Mouse (Mus musculus) limb, embryonic 15.5 days (tissue): ENCODE results near the gene Tldc1. TPM values are rescaled to one million over a fixed set of nuclear protein-coding genes. Genes with fewer than 3 reads are reported as not detected.

Experiments used
- ATAC-seq: fragments of 200-750 bp; cut with Nextera tagmentation; 2 replicates; pipeline ENCODE4 v1.8.0; 2017; ENCODE audit warnings: low read depth, moderate TSS enrichment; ENCODE audit not compliant: insufficient number of reproducible peaks, low FRiP score, low TSS enrichment
- H3K27ac ChIP-seq: fragments of 300-500 bp; sonication (generic); 2 replicates; pipeline ENCODE4 v1.5.1; 2015; ENCODE audit warnings: moderate library complexity, mild to moderate bottlenecking, inconsistent platforms
- H3K27me3 ChIP-seq: fragments of 300-500 bp; sonication (generic); 2 replicates; pipeline ENCODE4 v1.6.1; 2015; ENCODE audit warnings: inconsistent platforms
- H3K36me3 ChIP-seq: fragments of 300-500 bp; sonication (generic); 2 replicates; pipeline ENCODE4 v1.6.1; 2015; ENCODE audit warnings: inconsistent platforms
- H3K4me1 ChIP-seq: fragments of 300-500 bp; sonication (generic); 2 replicates; pipeline ENCODE4 v1.6.1; 2015; ENCODE audit warnings: inconsistent platforms
- H3K4me2 ChIP-seq: fragments of 300-500 bp; sonication (generic); 2 replicates; pipeline ENCODE4 v1.6.1; 2015; ENCODE audit warnings: mild to moderate bottlenecking, inconsistent platforms
- H3K4me3 ChIP-seq: fragments of 300-500 bp; sonication (generic); 2 replicates; pipeline ENCODE4 v1.5.1; 2015; ENCODE audit warnings: mild to moderate bottlenecking, inconsistent platforms
- H3K9ac ChIP-seq: fragments of 300-500 bp; sonication (generic); 2 replicates; pipeline ENCODE4 v1.6.1; 2015; ENCODE audit warnings: inconsistent platforms
- H3K9me3 ChIP-seq: fragments of 300-500 bp; sonication (generic); 2 replicates; pipeline ENCODE4 v1.6.1; 2016; ENCODE audit warnings: inconsistent platforms
- WGBS: fragments of 180-500 bp; shearing (Covaris S2); methylation state at CpG from one replicate; pipeline ENCODE4 v1.1.7; 2015; 5-methylcytosine and 5-hydroxymethylcytosine counted together
- polyA plus RNA-seq: library from polyadenylated mRNA; unstranded; fragments of >200 nt; fragmentation: Nextera tagmentation; extraction: Ambion mirVana; gene quantifications from 2 replicates; pipeline ENCODE4 v1.2.1, GENCODE M21; 2015

The Tldc1 gene
- polyA plus RNA-seq, 1 experiment from 2014 or later, result 11.5 TPM

DNA sequence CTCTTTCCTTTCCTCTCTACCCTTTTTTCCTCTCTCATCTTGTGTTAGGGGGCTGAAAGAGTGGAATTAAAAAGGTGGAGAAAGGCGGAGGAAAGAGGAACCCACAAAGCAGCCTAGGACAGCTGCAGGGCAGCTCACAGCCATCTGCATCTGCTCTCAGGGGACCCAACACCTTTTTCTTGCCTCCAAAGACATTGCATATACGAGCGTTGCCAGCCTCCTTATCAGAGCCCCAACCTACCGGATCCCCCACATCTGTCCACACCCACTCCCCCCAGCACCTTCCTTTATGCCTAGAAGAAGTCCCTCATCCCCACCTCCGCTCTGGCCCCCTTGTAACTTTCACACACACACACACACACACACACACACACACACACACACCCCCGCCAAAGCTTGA, 5.4 kb upstream of the Tldc1 start:
- Histone ChIP-seq H3K4me1 (peaks cover 20% of the 10 kb centered on the region), H3K9me3 (no peaks in the 10 kb centered on the region), H3K4me2 (no peak overlapping the region), H3K9ac (no peak overlapping the region), H3K36me3 (no peaks in the 10 kb centered on the region), H3K4me3 (no peak overlapping the region), H3K27ac (no peak overlapping the region), H3K27me3 (no peaks in the 10 kb centered on the region)
- 59% methylated on average over 6 of the region's 6 CpGs for WGBS
- no peak for ATAC-seq

GRCm38 (mm10) chr8:119782715-119783114, 4.5 kb upstream of the Tldc1 start:
- Histone ChIP-seq H3K9ac (no peak overlapping the region), H3K9me3 (no peaks in the 10 kb centered on the region), H3K4me2 (no peak overlapping the region), H3K36me3 (no peaks in the 10 kb centered on the region), H3K4me3 (no peak overlapping the region), H3K27ac (no peak overlapping the region), H3K27me3 (no peaks in the 10 kb centered on the region), H3K4me1 (peaks cover 24% of the 10 kb centered on the region)
- ATAC-seq, result no peak
- 4% methylated on average over 5 of the region's 5 CpGs for WGBS

GRCm38 (mm10) chr8:119781086-119781840, 3.0 kb upstream of the Tldc1 start:
- WGBS, result 66% methylated on average over 4 of the region's 4 CpGs
- Histone ChIP-seq H3K9ac (no peak overlapping the region), H3K4me2 (no peak overlapping the region), H3K27ac (no peak overlapping the region), H3K9me3 (no peaks in the 10 kb centered on the region), H3K4me3 (no peak overlapping the region), H3K4me1 (peaks cover 28% of the 10 kb centered on the region), H3K27me3 (no peaks in the 10 kb centered on the region), H3K36me3 (no peaks in the 10 kb centered on the region)
- ATAC-seq, result no peak

DNA sequence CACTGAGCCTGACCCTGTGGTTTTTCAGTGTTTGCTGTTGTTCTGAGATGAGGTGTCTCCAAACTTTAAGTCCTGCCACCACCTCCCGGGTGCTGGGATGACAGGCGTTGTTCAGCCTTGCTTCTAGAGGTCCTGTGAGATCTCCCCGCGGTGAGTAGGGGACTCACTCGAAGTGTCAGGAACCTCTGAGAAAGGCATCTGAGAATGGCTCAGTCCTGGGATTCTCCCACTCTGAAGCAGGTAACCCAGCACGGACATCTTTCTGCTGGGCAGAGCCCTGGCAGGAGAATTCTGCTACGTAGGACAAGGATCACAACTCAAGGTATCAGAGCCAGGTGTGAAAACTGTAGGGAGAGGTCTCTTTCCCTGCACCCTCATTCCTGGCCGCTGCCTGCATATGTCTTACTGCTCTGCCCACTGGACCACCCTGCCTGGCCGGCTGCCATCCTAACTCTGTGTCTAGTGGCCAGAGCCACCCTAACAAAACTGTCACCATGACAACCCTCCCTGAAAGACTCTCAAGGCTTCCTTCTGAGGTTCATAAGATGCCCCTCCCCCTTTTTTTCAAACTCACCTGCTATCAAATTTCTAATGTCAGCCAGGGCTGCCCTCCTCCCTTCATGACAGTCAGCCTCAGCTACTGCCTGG, 2.3 kb upstream of the Tldc1 start:
- Histone ChIP-seq H3K27me3 (no peaks in the 10 kb centered on the region), H3K27ac (no peak overlapping the region), H3K4me2 (no peak overlapping the region), H3K9me3 (no peaks in the 10 kb centered on the region), H3K4me1 (peaks cover 23% of the 10 kb centered on the region), H3K9ac (no peak overlapping the region), H3K4me3 (no peak overlapping the region), H3K36me3 (no peaks in the 10 kb centered on the region)
- 77% methylated on average over 9 of the region's 9 CpGs for WGBS
- no peak for ATAC-seq

DNA sequence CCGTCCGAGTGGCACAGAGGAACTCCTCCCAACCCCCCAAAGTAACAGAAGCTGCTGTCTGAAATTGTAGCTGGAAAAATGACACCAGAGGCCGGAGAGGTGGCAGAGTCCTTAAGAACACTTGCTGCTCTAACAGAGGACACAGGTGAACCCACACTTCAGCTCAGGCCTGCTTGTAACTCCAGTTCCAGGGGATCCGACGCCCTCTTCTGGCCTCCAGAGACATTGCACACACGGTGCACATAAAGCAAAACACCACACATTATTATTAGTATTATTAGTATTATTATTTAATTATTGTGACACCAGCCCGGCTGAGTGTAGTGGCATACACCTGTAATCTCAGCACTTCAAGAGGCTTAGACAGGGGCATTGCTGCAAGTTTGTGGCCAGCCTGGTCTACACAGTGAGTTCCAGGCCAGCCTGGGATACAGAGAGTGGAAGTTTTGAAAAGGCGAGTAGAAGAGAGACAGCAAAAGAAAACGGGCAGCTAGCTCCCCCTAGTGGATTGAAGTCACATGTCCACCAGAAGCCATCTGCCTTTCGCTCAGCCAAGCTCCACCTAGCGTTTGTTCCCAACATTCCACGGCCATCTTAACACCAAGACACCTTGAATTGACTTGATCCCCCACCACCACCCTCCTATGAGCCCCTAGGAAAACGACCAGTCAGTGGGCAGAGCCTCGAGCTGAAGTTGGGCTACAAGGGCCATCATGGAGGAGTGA, 959 bp upstream of the Tldc1 start:
- Histone ChIP-seq H3K27me3 (no peaks in the 10 kb centered on the region), H3K9me3 (no peaks in the 10 kb centered on the region), H3K4me3 (peak overlapping the region; percentile 61; the same call in 1 of the 2 replicates), H3K4me1 (peaks cover 16% of the 10 kb centered on the region), H3K27ac (peak overlapping the region; percentile 82), H3K9ac (no peak overlapping the region), H3K36me3 (no peaks in the 10 kb centered on the region), H3K4me2 (peak overlapping the region; percentile 73)
- no peak for ATAC-seq
- WGBS, result 23% methylated on average over 14 of the region's 14 CpGs

DNA sequence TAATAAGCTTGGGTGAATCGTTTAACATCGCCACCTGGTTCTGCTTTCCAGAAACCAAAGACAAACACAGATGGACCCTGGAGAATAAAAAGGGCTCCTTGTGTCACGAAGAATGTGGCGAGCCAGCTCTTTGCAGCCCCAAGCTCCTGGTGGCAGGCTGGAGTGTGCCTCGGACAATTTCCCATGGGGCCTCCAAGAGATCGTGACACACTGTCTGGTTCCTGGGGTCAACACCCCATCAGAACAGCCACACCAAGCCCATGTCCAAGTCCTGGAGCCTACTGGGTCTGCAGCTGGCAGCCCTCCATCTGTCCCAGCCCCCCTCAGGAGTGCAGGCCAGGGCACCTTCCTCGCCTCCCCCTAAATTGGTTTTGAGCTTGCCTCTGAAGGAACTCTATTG, 451 bp downstream of the Tldc1 start:
- ATAC-seq, result no peak; the same call in 1 of the 2 replicates

DNA sequence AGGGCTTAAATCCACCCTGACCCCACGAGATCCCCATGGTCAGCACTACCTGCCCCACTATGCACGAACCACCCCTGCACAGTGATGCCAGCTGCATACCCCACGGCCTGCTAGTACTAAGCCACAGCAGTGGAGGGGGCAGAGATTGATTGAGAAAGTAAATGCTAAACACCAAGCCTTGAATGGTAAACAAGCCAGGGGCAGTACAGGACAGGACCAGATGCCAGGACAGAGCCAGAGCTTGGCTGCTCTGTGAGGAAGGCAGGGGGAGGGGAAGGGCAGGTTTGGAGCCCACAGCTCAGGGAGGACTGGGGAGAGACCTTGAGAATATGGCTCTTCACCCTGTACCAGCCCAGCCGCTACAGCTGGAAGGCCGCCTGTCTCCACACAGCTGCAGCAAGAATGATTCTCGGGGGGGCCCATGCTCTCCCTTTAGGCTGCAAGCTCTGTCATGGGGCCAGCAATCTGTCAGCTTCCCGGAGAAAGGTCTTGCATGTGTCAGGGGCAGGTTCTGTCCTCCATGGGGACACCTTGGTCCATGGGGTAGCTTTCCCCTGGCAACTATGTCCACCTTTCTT, 1.5 kb downstream of the Tldc1 start:
- peaks cover 16% of the 10 kb centered on the region for H3K4me1 ChIP-seq
- H3K9ac ChIP-seq, result no peak overlapping the region
- no peak overlapping the region for H3K4me2 ChIP-seq
- no peaks in the 10 kb centered on the region for H3K27me3 ChIP-seq
- peaks cover 6% of the 10 kb centered on the region; the same call in 1 of the 2 replicates for H3K36me3 ChIP-seq
- no peaks in the 10 kb centered on the region for H3K9me3 ChIP-seq
- ATAC-seq, result no peak
- WGBS, result 80% methylated on average over 7 of the region's 7 CpGs
- no peak overlapping the region for H3K4me3 ChIP-seq
- H3K27ac ChIP-seq, result no peak overlapping the region

More for the DNA sequence above, 451 bp downstream of the Tldc1 start:
- peaks cover 16% of the 10 kb centered on the region for H3K4me1 ChIP-seq
- peak overlapping the region; percentile 73 for H3K4me2 ChIP-seq
- peak overlapping the region; percentile 82 for H3K27ac ChIP-seq
- peak overlapping the region; percentile 61 for H3K4me3 ChIP-seq
- H3K9ac ChIP-seq, result peak overlapping the region; percentile 43
- H3K9me3 ChIP-seq, result no peaks in the 10 kb centered on the region
- H3K27me3 ChIP-seq, result no peaks in the 10 kb centered on the region
- WGBS, result 13% methylated on average over 7 of the region's 7 CpGs
- H3K36me3 ChIP-seq, result no peaks in the 10 kb centered on the region

- Histone ChIP-seq H3K27me3 (no peaks in the 10 kb centered on the region), H3K4me1 (no peaks in the 10 kb centered on the region), H3K9me3 (no peaks in the 10 kb centered on the region), H3K4me2 (no peak overlapping the region), H3K36me3 (peaks cover 57% of the 10 kb centered on the region), H3K9ac (no peak overlapping the region), H3K4me3 (no peak overlapping the region), H3K27ac (no peak overlapping the region)
- no peak for ATAC-seq
- 74% methylated on average over 22 of the region's 22 CpGs for WGBS
Observed at GRCm38 (mm10) chr8:119765761-119766444, 12.3 kb downstream of the Tldc1 start.

GRCm38 (mm10) chr8:119765311-119765710, 12.9 kb downstream of the Tldc1 start:
- Histone ChIP-seq H3K9ac (no peak overlapping the region), H3K9me3 (no peaks in the 10 kb centered on the region)
- WGBS, result 85% methylated on average over 10 of the region's 10 CpGs

DNA sequence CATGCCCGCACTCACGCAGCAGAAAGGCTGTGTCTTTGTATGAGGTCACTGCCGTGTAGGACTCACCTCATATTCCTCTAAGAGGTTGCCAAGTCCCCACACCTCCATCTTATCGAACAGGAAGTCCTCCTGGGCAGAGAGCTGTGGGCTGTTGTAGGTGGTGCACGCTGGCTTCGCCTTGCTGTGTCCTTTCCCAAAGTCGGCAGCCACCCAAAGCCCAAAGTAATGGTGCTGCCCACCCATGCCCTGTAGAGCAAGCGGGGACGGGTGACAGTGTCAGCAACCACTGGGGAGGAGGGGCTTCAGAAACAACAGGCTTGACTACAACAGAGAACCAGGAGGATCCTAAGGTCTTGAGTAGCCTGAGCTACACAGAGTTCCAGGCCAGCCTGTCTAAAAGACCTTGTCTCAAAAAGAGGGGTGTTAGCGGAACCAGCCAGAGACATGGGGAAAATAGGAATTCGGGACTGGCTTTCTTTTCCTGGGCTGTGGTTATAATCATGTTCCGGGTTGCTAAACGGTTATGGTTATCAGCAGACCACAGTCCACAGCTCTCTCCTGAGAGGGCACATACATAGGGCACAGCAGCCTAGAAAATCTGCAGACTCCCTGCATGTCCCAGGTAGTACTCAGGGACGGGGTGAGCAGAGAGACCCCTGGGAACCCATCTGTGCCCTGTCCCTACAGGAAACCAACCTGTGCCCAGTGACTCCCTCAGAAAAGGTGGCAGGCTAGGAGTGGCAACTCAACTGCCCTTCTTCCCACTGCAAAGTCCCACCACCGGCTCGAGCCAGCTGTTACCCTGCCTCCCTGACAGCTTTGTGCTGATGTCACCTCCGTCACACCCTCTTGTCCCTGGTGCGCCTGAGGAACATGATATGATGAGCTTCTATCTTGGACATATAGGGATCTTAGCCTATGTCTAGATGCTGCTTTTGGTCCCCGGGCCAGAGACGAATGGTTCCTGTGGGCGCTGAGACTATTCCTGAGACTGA, 15.7 kb downstream of the Tldc1 start:
- Histone ChIP-seq H3K27ac (no peak overlapping the region), H3K9ac (no peak overlapping the region), H3K27me3 (no peaks in the 10 kb centered on the region), H3K4me1 (no peaks in the 10 kb centered on the region), H3K4me2 (no peak overlapping the region), H3K9me3 (no peaks in the 10 kb centered on the region), H3K4me3 (no peak overlapping the region), H3K36me3 (peaks cover 44% of the 10 kb centered on the region)
- no peak for ATAC-seq
- 86% methylated on average over 21 of the region's 21 CpGs for WGBS

More at GRCm38 (mm10) chr8:119765311-119765710, 12.9 kb downstream of the Tldc1 start:
- ATAC-seq, result no peak
- Histone ChIP-seq H3K27ac (no peak overlapping the region), H3K4me1 (no peaks in the 10 kb centered on the region), H3K4me2 (no peak overlapping the region), H3K4me3 (no peak overlapping the region), H3K36me3 (peaks cover 57% of the 10 kb centered on the region), H3K27me3 (no peaks in the 10 kb centered on the region)
